Mouse (Mus musculus): ENCODE data around the gene Crim1. TPM values are rescaled to one million over a fixed set of nuclear protein-coding genes. Genes with fewer than 3 reads are reported as not detected.

Gene Crim1
- 2.3 and 2.7 TPM in 2 replicates for polyA plus RNA-seq (2015; fragmentation: Nextera tagmentation; extraction: Ambion mirVana)

DNA sequence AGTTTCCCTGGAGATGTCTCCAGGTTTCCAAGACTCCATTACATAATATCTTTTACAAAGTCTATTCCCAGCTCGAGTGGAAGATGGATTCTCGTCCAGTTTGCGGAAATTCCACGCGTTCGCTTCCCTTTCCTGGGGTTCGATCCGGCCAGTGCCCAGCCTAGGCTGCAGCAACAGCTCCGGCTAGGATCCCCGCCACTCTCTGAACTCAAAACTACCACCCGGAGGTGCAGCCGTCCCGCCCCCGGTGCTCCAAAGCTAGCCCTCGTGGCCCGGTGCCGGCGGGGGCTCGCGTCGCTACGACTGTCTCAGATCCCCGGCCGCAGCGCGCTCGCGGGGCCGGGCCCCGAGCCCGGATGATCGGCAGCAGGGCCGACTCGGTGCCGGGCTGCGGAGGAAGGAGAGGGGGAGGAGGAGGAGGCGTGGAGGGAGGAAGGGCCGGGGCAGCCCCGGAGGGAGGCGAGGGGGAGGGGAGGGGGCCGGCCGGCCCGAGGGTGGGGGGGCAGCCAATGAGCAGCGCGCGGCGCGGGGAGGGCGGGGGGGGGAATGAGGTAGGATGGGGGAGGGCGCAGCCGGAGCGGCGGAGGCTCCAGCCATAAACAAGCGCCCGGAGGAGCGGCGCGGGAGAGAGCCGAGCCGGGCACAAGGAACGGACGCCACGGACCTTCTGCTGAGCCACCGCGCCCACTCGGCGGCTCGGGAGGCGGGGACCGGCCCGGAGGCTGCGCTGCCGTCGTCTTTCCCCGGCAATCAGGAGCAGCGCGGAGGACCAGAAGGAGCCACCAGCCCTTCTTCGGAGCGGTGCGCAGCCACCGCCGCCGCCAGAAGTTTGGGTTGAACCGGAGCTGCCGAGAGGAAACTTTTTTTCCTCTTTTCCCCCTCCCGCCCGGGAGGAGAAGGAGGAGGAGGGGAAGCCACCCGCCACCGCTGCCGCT is at the start of gene Crim1:
Gene Crim1 (plus strand): TSS at position 623 of the 935 bp plus-strand sequence.
- ATAC-seq (replicated peaks; ENCODE audit: extremely low read depth, insufficient read depth, low FRiP score) = peak; percentile 83
- Histone ChIP-seq H3K4me1 (ENCODE audit: control insufficient read depth, insufficient read depth, low read length) (peaks cover 28% of the 10 kb centered on the region), H3K36me3 (ENCODE audit: control insufficient read depth, insufficient read depth) (no peaks in the 10 kb centered on the region), H3K4me2 (ENCODE audit: low read depth, low read length) (peak within 1 kb of the TSS; percentile 98), H3K27me3 (ENCODE audit: control insufficient read depth, insufficient read depth, low read length) (no peaks in the 10 kb centered on the region; the same call in 1 of the 2 replicates), H3K9me3 (replicated peaks; ENCODE audit: control insufficient read depth, low read length) (no peaks in the 10 kb centered on the region), H3K4me3 (ENCODE audit: low read length) (peak within 1 kb of the TSS; percentile 75), H3K9ac (ENCODE audit: low read length) (peak within 1 kb of the TSS; percentile 84), H3K27ac (ENCODE audit: low read length) (peak within 1 kb of the TSS; percentile 87)
- WGBS = under 1% methylated on average over 70 of the region's 90 CpGs

DNA sequence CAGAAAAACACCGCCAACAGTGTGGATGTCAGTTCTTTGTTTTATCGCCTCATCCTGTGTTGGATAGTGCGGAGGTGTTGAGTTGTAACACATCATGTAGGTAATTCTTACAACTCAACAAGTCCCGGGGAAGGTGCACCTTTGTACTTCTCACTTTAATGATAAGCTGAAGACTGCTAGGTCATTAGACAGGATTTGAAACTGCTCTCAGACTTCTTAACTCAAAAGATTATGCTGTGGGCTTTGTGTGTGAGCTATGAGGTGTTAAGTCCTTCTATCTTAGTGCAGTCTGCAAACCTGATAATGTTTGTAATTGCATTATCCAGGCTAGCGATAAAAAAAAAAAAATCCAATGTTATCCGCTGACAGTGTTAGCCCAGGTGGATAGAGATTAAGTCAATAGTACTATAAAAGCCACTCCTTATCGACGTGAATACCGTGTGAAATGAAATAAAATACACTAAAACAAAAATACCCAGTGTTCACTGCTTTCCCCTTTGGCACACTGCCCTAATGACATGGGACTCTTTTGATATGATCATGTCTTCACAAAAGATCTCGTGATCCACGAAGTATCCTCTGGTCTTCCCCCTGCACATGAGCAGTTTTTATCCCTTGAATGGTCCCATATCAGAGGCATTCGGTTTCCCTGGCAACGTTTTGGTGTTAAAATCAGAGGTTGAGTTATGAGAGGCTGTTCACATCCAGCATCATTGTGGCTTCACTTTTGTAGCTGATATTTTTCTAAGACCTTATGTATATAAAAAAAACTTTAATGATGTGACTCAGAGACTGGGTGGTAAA is 48.4 kb upstream of the Crim1 start:
- H3K9ac ChIP-seq (ENCODE audit: low read length) = no peak overlapping the region
- H3K4me3 ChIP-seq (ENCODE audit: low read length) = no peak overlapping the region
- ATAC-seq (replicated peaks; ENCODE audit: extremely low read depth, insufficient read depth, low FRiP score) = no peak
- no peaks in the 10 kb centered on the region for H3K36me3 ChIP-seq (ENCODE audit: control insufficient read depth, insufficient read depth)
- H3K4me1 ChIP-seq (ENCODE audit: control insufficient read depth, insufficient read depth, low read length) = no peaks in the 10 kb centered on the region
- no peaks in the 10 kb centered on the region for H3K27me3 ChIP-seq (ENCODE audit: control insufficient read depth, insufficient read depth, low read length)
- 46% methylated on average over 13 of the region's 13 CpGs for WGBS
- no peak overlapping the region for H3K27ac ChIP-seq (ENCODE audit: low read length)
- H3K4me2 ChIP-seq (ENCODE audit: low read depth, low read length) = no peak overlapping the region
- no peaks in the 10 kb centered on the region for H3K9me3 ChIP-seq (replicated peaks; ENCODE audit: control insufficient read depth, low read length)

DNA sequence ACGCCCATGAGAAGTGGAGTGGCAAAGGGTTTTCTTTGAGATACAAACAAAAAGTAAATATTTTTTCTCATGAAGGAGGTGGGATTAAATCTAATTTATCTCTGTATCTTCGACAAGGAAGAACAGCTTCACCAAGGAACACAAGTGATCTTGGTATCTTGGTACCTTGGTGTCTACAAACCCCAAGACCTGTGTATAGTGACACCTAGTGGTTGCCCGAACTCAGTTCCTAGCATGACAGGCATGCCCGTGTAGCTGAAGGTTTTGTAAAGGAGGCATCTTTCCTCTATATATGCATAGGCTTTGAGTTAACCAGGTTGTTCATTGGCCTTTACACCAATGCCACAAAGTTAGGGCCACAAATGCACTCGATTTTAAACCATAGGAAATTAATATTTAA is 36.8 kb upstream of the Crim1 start:
- Histone ChIP-seq H3K36me3 (ENCODE audit: control insufficient read depth, insufficient read depth) (no peaks in the 10 kb centered on the region), H3K27ac (ENCODE audit: low read length) (no peak overlapping the region), H3K27me3 (ENCODE audit: control insufficient read depth, insufficient read depth, low read length) (no peaks in the 10 kb centered on the region), H3K4me3 (ENCODE audit: low read length) (no peak overlapping the region), H3K9ac (ENCODE audit: low read length) (no peak overlapping the region), H3K4me1 (ENCODE audit: control insufficient read depth, insufficient read depth, low read length) (no peaks in the 10 kb centered on the region), H3K4me2 (ENCODE audit: low read depth, low read length) (no peak overlapping the region), H3K9me3 (replicated peaks; ENCODE audit: control insufficient read depth, low read length) (no peaks in the 10 kb centered on the region)
- WGBS = 26% methylated on average over 5 of the region's 5 CpGs
- ATAC-seq (replicated peaks; ENCODE audit: extremely low read depth, insufficient read depth, low FRiP score) = no peak

DNA sequence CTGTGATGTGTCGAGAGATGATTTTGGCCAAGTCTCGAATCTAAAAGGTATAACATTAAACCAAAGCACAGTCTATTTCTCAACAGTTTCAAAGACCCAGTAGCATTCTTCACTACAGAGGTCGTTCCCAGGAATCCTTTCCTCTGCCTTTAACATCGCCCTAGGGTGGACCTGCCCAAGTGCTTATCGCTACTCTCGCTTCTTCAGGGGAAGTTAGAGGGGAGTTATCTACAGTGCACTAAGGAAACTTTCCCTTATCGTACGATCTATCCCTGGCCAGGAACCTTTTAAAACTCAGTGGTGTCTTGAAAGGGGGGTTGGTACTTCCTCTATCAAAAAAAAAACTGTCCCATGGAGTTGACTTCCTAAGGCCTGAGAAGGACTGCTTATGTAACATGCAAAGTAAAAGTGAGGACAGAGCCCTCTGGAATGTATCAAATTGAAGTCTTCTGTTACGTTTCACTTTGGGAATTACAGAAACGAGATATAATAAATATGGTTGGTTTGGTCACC is 36.3 kb upstream of the Crim1 start:
- no peak overlapping the region for H3K27ac ChIP-seq (ENCODE audit: low read length)
- H3K4me1 ChIP-seq (ENCODE audit: control insufficient read depth, insufficient read depth, low read length) = no peaks in the 10 kb centered on the region
- H3K27me3 ChIP-seq (ENCODE audit: control insufficient read depth, insufficient read depth, low read length) = no peaks in the 10 kb centered on the region
- 54% methylated on average over 10 of the region's 10 CpGs for WGBS
- ATAC-seq (replicated peaks; ENCODE audit: extremely low read depth, insufficient read depth, low FRiP score) = no peak
- H3K9ac ChIP-seq (ENCODE audit: low read length) = no peak overlapping the region
- H3K36me3 ChIP-seq (ENCODE audit: control insufficient read depth, insufficient read depth) = no peaks in the 10 kb centered on the region
- H3K4me2 ChIP-seq (ENCODE audit: low read depth, low read length) = no peak overlapping the region
- no peaks in the 10 kb centered on the region for H3K9me3 ChIP-seq (replicated peaks; ENCODE audit: control insufficient read depth, low read length)
- no peak overlapping the region for H3K4me3 ChIP-seq (ENCODE audit: low read length)

DNA sequence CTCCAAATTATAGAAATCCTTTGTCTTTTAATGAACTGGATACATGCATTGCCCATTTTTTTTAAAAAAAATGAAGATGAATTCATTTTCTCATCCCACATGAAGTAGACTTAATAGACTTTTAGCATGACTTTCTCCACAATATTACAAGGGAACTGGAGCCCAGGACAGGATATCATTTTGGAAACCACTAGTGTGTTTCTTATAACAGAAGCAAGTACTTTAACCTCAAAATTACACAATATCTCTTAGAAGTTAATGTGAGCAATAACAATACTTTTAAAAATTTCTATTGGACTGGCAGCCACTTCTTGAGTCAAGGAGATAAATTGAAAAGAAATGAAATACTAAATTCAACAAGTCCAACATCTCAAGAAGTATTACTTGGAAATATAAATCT is 34.2 kb upstream of the Crim1 start:
- no peaks in the 10 kb centered on the region for H3K9me3 ChIP-seq (replicated peaks; ENCODE audit: control insufficient read depth, low read length)
- no peak overlapping the region for H3K9ac ChIP-seq (ENCODE audit: low read length)
- no peak overlapping the region for H3K4me3 ChIP-seq (ENCODE audit: low read length)
- H3K36me3 ChIP-seq (ENCODE audit: control insufficient read depth, insufficient read depth) = no peaks in the 10 kb centered on the region
- H3K4me1 ChIP-seq (ENCODE audit: control insufficient read depth, insufficient read depth, low read length) = no peaks in the 10 kb centered on the region
- ATAC-seq (replicated peaks; ENCODE audit: extremely low read depth, insufficient read depth, low FRiP score) = no peak
- no peak overlapping the region for H3K4me2 ChIP-seq (ENCODE audit: low read depth, low read length)
- no peaks in the 10 kb centered on the region for H3K27me3 ChIP-seq (ENCODE audit: control insufficient read depth, insufficient read depth, low read length)
- no peak overlapping the region for H3K27ac ChIP-seq (ENCODE audit: low read length)

DNA sequence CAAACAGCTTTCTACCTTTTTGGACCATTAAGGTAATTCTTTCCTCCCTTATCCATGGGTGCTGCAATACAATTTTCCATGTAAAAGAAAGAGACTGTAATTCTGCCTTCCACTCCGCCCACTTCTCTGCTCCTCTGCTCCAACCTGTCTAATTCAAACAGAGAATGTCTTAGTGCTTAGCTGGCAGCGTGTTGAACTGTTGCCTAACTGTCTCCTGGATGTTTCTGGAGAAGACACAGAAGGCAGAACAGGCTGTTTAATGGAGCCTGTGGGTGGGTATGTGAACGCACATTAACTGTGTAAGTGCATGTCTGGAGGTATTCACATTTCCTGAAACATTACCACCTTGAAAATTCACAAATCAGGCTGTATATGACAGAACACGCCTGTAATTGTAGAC is 33.5 kb upstream of the Crim1 start:
- no peak overlapping the region for H3K9ac ChIP-seq (ENCODE audit: low read length)
- no peak overlapping the region for H3K4me2 ChIP-seq (ENCODE audit: low read depth, low read length)
- no peak overlapping the region for H3K4me3 ChIP-seq (ENCODE audit: low read length)
- H3K27me3 ChIP-seq (ENCODE audit: control insufficient read depth, insufficient read depth, low read length) = no peaks in the 10 kb centered on the region
- H3K4me1 ChIP-seq (ENCODE audit: control insufficient read depth, insufficient read depth, low read length) = no peaks in the 10 kb centered on the region
- ATAC-seq (replicated peaks; ENCODE audit: extremely low read depth, insufficient read depth, low FRiP score) = no peak
- 75% methylated on average over 4 of the region's 4 CpGs for WGBS
- H3K27ac ChIP-seq (ENCODE audit: low read length) = no peak overlapping the region
- no peaks in the 10 kb centered on the region for H3K36me3 ChIP-seq (ENCODE audit: control insufficient read depth, insufficient read depth)
- no peaks in the 10 kb centered on the region for H3K9me3 ChIP-seq (replicated peaks; ENCODE audit: control insufficient read depth, low read length)

DNA sequence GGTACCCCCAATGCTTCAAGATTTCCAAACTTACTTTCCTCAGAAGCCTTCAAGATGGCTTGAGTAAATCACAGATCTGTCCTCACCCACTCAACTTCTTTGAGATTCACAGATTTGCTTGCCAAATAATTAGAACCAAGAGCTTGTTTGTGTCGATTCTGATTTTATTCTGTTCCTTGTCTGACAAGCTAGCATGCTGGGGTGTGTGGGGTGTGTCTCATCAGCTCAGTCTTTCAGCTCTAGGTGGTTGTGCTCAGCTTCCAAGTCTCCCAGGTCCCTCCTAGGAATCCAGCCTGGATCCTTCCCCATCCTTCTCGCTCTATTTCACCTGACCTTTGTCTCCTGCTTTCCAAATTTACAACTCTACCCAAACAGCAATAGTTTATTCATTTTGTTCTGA is 27.7 kb upstream of the Crim1 start:
- Histone ChIP-seq H3K9ac (ENCODE audit: low read length) (no peak overlapping the region), H3K27ac (ENCODE audit: low read length) (no peak overlapping the region), H3K36me3 (ENCODE audit: control insufficient read depth, insufficient read depth) (no peaks in the 10 kb centered on the region), H3K27me3 (ENCODE audit: control insufficient read depth, insufficient read depth, low read length) (no peaks in the 10 kb centered on the region), H3K9me3 (replicated peaks; ENCODE audit: control insufficient read depth, low read length) (no peaks in the 10 kb centered on the region), H3K4me2 (ENCODE audit: low read depth, low read length) (no peak overlapping the region), H3K4me1 (ENCODE audit: control insufficient read depth, insufficient read depth, low read length) (no peaks in the 10 kb centered on the region), H3K4me3 (ENCODE audit: low read length) (no peak overlapping the region)
- no peak for ATAC-seq (replicated peaks; ENCODE audit: extremely low read depth, insufficient read depth, low FRiP score)
- 53% methylated on average over 2 of the region's 2 CpGs for WGBS

DNA sequence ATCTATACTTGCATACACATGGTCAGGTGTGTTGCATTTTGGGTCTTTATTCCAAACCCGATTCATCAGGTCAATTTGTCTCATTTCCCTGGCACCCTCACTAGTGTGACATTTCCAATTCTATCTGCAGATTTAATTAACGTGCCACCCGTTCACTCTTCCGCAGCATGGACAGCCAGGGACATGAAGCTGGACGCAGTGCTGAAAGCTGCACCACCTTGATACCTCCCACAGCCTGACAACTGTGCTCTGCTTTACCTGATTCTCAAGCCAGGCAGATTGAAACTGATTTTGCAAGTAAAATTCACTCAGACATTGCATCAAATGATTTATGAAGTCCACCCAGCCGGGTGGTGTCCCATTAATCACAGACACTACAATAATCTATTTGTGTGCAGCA is 19.3 kb upstream of the Crim1 start:
- 81% methylated on average over 6 of the region's 6 CpGs for WGBS
- Histone ChIP-seq H3K4me2 (ENCODE audit: low read depth, low read length) (no peak overlapping the region), H3K9me3 (replicated peaks; ENCODE audit: control insufficient read depth, low read length) (no peaks in the 10 kb centered on the region), H3K4me1 (ENCODE audit: control insufficient read depth, insufficient read depth, low read length) (no peaks in the 10 kb centered on the region), H3K27ac (ENCODE audit: low read length) (no peak overlapping the region), H3K27me3 (ENCODE audit: control insufficient read depth, insufficient read depth, low read length) (no peaks in the 10 kb centered on the region), H3K36me3 (ENCODE audit: control insufficient read depth, insufficient read depth) (no peaks in the 10 kb centered on the region), H3K9ac (ENCODE audit: low read length) (no peak overlapping the region), H3K4me3 (ENCODE audit: low read length) (no peak overlapping the region)
- no peak for ATAC-seq (replicated peaks; ENCODE audit: extremely low read depth, insufficient read depth, low FRiP score)

DNA sequence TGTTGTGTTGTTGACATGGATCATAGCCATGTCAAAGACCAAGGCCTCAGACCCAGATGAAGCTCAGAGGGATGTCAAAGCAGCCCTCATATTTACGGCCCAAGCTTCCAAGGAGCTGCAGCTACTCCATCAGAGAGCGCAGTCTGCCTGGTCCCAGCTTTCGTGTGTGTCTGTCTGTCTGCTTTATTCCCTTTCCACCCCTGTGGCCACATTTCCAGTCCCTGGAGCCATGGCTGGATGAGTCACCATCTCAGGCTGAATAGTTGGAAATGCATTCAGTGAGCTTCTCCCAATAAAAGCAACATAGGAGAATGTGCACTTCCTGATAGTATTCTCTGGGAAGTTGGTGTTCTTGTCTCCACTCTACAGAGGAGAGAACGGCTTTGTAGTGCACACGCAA is 3.9 kb upstream of the Crim1 start:
- no peak overlapping the region for H3K9ac ChIP-seq (ENCODE audit: low read length)
- H3K36me3 ChIP-seq (ENCODE audit: control insufficient read depth, insufficient read depth) = no peaks in the 10 kb centered on the region
- H3K4me3 ChIP-seq (ENCODE audit: low read length) = no peak overlapping the region
- no peaks in the 10 kb centered on the region for H3K9me3 ChIP-seq (replicated peaks; ENCODE audit: control insufficient read depth, low read length)
- ATAC-seq (replicated peaks; ENCODE audit: extremely low read depth, insufficient read depth, low FRiP score) = no peak
- 78% methylated on average over 5 of the region's 5 CpGs for WGBS
- no peaks in the 10 kb centered on the region; the same call in 1 of the 2 replicates for H3K27me3 ChIP-seq (ENCODE audit: control insufficient read depth, insufficient read depth, low read length)
- H3K27ac ChIP-seq (ENCODE audit: low read length) = no peak overlapping the region
- H3K4me1 ChIP-seq (ENCODE audit: control insufficient read depth, insufficient read depth, low read length) = peaks cover 14% of the 10 kb centered on the region
- no peak overlapping the region for H3K4me2 ChIP-seq (ENCODE audit: low read depth, low read length)

All from heart, embryonic 16.5 days (tissue).